Mouse (Mus musculus) adrenal gland, postnatal 10 days (tissue): ENCODE measurements around the gene Sf3b3. TPM values are rescaled to one million over a fixed set of nuclear protein-coding genes. Genes with fewer than 3 reads are reported as not detected.
A peak's percentile ranks its signal among the peaks of the same experiment; 100 is the strongest.
"Not testable (repeated sequence)": the region's sequence is repeated elsewhere in the genome, so short reads cannot be mapped to it uniquely, and the experiment has no call there.

Experiments used
- DNase-seq: peaks from one replicate; pipeline ENCODE4 v3.0.0; 2021; ENCODE audit warnings: mixed read lengths
- long read RNA-seq, 2 experiments: library from polyadenylated mRNA; stranded (forward); transcript quantifications; one replicate each; pipeline ENCODE4 v2.0.0; 2021
- total RNA-seq, 2 experiments: library from RNA; stranded (reverse); gene quantifications; 2 replicates each; pipeline ENCODE4 v1.2.3; 2021

Gene Sf3b3
- 10 to 100 TPM; 61.0 to 74.0 TPM for total RNA-seq
- long read RNA-seq, experiment 1, full-length matches to known transcripts: 35 of 62 reads
- long read RNA-seq, experiment 1, partial matches to known transcripts: 18 of 62 reads
- long read RNA-seq, experiment 1, other reads (novel, unspliced or antisense): 9 of 62 reads
- long read RNA-seq, experiment 2, full-length matches to known transcripts: 47 of 62 reads
- long read RNA-seq, experiment 2, partial matches to known transcripts: 8 of 62 reads
- long read RNA-seq, experiment 2, other reads (novel, unspliced or antisense): 7 of 62 reads

DNA sequence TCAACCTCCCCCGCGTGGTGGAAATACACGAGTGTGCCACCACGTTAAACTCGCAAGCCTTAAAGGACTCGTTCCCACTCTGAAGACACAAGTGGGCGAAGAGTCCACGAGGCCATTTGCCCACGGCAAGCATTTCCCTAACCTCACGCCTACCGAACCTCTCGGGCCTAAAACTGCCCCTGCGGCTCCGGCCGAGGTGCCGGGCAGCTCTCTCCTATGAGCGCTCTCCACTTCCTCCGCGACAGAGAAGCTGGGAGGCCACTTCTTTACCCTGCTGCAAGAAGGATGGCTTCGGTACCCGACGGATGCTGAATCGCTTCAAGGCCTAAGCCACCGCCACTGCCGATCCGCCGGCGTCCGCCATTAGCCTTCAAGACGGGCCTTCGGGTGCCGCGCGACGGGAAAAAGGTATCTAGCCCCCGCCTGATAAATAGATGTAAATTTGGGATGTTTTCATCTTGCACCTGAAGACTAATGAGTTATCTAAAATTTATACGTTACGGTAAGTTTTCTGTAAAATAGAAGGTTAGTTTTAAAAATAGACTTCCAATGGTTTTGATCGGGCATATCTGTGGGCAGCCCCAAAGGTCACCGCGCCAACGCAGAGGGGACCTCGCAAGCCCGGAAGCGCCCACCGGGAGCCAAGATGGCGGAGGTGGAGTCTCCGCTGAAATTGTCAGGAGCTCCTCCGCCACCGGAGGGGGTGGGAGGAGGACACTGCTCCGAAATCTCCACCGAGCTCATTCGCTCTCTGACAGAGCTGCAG, at the start of gene Sf3b3, which contains the start of gene Cog4:
TSS of gene Sf3b3 (minus strand) at position 383 of the 766 bp plus-strand sequence.
TSS of gene Cog4 (plus strand) at position 196 of the 766 bp plus-strand sequence.
- peak; percentile 90 for DNase-seq

GRCm38 (mm10) chr8:110895812-110896211, 49.2 kb upstream of the Sf3b3 start:
- no peak for DNase-seq

DNA sequence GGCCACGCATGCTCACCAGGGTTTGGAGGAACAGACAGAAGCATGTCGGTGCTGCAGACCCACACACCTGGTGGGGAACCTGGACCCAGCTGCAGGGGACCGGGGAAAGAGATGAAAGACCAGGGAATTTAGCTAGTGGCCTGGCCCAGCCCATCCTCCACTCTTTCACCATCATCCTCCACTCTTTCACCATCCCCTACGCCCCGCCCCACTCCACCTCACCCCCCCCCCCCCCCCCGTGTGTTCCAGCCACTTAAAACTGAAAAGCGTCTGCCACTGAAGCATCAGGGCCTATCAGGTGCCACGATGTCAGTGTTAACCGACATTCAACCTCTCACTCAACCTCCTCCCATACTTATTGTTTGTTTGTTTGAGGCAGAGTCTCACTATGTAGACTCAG, 48.7 kb upstream of the Sf3b3 start:
- no peak for DNase-seq

DNA sequence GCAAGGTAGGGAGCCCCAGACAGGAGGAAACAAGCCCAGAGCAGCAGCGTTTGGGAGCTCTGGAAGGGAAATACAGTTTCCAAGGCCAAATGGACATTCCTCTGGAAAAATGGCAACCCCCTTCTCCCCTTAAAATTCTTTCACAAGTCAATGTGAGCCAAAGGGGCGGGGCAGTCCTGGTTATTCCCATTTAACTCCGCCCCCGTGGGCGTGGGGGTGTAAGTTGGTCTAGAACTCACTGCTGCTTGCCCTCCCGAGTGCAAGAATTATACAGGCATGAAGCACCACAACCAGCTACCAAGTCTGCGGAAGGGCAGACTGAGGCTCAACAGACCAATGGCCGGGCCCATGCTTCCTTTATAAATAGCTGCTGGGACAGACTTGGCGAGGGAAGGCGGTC, 48.3 kb upstream of the Sf3b3 start:
- DNase-seq: no peak

GRCm38 (mm10) chr8:110892913-110893312, 46.3 kb upstream of the Sf3b3 start:
- DNase-seq: no peak

GRCm38 (mm10) chr8:110892040-110892439, 45.5 kb upstream of the Sf3b3 start:
- DNase-seq: no peak

- no peak for DNase-seq
Observed at GRCm38 (mm10) chr8:110889904-110890470, 43.4 kb upstream of the Sf3b3 start.

GRCm38 (mm10) chr8:110888860-110889259, 42.3 kb upstream of the Sf3b3 start:
- no peak for DNase-seq

- DNase-seq: no peak
Observed at GRCm38 (mm10) chr8:110888441-110888840, 41.9 kb upstream of the Sf3b3 start.

DNA sequence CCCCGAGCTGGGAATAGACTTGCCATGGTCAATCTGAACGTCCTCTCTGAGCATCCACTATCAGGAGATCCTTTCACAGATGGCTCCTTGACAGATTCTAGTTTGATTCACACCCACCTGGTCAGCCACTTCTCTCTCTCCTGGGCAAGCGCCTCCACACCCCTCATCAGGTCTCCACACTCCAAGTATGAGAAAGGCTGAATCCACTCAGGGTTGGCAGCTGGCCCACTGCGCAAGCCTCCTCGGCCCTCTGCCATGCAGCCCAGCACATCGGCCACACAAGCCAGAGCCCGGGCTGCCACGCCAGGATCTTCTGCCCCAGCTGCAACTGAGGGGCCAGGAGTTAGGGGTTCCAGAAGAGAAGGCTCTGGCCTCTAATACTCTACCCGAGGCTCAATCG, 41.0 kb upstream of the Sf3b3 start:
- peak; percentile 43 for DNase-seq

DNA sequence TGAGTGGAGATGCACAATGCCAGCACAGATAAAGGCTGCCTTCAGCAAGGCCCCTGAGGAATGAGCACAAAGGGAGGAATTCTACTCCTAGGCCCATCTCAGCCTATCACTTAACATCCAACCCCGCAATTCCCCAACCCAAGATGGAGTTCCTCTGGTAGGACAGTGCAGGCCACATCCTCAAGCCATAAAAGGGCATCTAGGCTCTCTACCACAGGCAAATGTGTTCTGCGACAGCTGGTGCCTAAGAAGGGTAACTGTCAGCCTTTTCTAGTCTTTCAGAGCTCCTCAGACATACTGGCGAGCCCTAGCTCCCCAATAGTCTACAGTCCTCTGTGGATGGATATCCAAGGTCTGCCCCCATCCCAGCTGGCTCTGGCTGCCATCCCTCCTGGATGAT, 40.0 kb upstream of the Sf3b3 start:
- no peak for DNase-seq

DNA sequence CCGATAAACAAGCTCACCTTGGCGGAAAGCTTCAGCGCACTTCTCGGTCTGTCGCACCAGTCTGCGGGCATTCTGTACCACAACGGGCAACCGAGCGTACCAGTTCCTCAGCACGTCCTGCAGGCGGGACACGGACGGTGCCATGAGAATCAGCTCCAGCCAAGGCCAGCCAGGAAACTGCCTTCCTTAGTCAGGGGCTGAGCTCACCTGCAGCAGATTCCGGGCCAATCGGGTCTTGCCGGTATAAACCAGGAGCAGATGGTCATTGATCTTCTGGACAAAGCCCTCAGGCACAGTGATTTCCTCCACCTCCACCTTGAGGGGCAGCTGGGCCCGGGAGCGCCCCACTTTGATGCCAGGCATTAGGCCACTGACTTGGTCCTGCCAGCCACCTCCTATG, 37.2 kb upstream of the Sf3b3 start:
- DNase-seq: no peak

- no peak for DNase-seq
Observed at GRCm38 (mm10) chr8:110881741-110882310, 35.2 kb upstream of the Sf3b3 start.

DNA sequence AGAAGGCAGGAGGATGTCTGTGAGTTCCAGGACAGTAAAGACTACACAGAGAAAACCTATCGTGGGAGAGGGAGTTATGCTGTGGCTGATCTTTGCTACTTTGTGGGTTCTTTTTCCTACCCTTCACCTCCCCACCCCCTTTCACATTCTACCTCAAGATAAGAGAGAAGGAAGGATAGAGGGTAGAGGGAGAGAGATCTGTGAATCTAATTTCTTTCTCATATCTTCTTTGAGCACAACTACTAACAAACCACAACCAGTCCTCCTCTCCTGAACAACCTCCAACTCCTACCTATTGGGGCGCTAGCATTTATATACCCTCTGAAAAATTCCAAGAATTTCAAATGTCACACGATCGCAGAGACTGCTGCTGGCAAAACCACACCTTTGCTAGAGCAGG, 31.3 kb upstream of the Sf3b3 start:
- no peak for DNase-seq

DNA sequence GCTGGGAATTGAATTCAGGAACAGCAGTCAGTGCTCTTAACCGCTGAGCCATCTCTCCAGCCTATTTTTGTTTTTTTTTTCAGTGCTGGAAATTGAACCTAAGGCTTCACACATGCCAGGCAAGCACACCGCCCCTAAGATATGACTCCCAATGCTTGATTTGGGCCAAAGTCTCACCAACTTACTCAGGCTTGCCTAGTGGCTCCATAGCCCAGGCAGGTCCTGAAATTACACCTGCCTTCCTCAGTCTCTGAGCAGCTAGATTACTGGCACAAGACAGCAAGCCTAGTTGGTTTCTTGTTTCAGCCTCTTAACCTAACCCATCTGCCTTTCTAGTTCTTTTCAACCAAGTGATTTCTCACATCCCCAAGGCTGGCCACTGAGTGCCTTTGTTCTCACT, 23.9 kb upstream of the Sf3b3 start:
- DNase-seq: no peak

GRCm38 (mm10) chr8:110861347-110862025, 14.9 kb upstream of the Sf3b3 start:
- DNase-seq: not testable (repeated sequence)

DNA sequence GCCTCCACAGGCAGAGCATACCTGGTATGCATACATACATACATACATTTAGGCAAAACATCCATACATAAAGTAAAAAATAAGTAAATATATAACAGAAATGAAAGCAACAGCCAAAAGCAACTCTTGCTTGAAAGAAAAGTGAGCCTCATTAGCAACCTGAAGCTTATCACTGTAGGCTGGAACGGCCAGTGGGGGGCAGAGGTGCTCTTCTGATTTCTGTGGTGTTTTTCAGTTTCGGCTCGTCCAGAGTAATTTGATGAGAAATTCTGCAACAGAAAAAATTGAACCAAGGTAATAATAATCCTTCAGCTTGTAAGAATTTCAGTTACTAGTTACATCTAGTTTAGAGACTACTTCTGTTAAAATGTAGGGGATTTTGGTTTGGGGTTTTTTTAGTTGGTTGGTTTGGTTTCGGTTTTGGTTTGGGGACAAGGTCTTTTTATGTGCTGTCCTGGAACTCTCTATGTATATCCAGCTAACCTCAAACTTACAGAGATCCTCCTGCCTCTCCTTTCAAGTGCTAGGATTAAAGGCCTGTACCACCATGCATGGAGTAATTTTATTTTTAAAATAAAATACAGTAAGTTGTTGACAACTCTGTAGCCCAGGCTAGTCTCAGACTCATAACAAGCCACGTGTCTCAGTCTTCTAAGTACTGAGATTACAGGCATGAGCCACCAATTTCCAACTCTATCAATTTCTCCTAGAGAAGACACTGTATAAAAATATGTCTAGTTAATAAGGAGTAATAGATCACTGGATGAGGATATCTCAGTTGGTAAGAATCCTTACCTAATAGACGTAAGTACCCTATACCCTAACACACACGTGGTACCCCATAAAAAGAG, 13.3 kb upstream of the Sf3b3 start:
- DNase-seq: no peak

DNA sequence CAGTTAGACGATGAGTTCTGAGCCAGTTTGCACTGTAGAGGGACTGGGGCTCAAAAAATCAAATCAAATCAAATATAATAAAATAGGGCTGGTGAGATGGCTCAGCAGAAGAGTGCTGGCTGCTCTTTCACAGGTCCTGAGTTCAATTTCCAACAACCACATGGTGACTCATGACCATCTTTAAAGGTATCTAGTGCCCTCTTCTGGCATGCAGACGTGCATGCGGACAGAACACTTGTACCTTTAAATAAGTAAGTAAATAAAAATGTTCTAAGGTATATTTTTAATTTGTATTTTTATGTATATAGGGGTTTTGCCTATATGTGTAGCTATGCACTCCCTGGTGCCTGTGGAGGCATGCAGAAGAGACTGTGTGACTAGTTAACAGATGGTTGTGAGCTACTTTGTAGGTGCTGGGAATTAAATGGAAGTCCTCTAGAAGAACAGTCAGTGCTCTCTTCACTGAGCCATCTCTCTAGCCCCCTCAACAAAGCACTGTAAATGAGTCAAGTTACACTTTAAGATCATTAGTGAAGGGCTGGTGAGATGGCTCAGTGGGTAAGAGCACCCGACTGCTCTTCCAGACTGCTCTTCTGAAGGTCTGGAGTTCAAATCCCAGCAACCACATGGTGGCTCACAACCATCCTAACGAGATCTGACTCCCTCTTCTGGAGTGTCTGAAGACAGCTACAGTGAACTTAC, 10.3 kb upstream of the Sf3b3 start:
- no peak for DNase-seq

DNA sequence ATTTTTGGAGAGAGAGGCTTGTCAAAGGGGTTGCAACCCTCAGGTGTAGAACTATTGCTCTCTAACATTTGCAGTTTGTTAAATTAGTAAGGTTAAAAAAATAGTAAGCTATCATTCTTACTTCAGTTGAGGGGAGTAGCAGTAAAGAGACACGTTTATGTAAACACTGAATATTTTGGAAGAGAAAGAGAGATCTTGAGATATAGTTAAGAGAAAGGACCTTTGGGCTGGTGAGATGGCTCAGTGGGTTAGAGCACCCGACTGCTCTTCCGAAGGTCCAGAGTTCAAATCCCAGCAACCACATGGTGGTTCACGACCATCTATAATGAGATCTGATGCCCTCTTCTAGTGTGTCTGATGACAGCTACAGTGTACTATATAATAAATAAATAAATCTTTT, 9.5 kb upstream of the Sf3b3 start:
- DNase-seq: not testable (repeated sequence)

GRCm38 (mm10) chr8:110851186-110851585, 4.6 kb upstream of the Sf3b3 start:
- no peak for DNase-seq
